Mouse (Mus musculus) c-Kit-negative CD71-positive TER-119-positive erythroid progenitor cells, embryonic 14.5 days (primary cell): ENCODE data around the gene Wipf1.

Source experiments
- DNase-seq: peaks from one replicate; pipeline ENCODE4 v3.0.0-alpha.2; 2013; ENCODE audit warnings: low read depth, low spot score

Gene Wipf1

DNA sequence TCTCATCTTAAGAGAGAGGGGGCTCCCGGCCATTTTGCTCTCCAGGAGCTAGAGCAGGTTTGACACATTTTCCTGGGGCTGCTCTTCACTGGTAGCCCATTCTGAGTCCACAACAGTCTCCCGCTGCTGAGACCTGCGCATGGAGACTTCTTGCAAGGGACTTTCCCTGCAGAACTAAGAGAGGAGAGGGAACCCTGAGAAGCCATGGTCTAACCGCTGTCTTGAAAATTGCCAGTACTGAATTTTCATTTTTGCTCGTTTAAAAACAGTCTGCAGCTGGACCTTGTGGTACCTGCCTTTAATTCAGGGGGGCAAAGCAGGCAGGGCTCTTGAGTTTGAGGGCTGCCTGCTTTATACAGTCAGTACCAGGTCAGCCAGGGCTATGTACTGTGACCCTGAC lies 60.5 kb downstream of the Wipf1 start:
- no peak for DNase-seq

DNA sequence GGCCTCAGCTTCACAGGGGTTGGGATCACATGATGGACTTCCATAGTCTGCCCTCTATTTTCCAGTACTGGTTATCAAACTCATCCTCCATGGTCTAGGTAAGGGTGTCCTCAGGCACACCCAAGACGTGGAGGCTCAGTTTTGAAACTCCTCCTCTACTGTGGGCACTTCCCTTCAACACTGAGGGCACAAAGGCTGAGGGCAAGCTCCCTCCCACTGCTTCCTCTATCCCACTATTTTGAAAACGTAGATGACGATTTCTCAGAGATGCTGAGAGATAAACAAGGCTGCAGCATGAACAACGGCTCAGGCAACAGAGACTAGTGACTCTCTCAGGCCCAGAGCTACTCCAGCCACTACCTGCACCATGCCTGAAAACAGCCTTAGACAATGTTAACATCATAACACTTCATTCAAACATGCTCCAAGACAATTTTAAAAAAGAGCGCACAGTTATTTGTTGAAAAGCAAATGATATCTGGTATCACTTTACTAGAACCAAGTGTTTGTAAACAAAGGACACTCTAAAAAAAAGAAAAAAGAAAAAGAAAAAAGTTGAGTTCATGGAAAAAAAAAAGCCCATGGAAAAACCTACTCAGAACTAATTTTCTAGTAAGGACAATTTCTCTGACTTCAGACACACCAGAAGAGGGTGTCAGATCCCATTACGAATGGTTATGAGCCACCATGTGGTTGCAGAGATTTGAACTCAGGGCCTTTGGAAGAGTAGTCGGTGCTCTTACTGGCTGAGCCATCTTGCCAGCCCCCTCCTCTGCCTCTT lies 62.3 kb downstream of the Wipf1 start:
- DNase-seq: no peak

DNA sequence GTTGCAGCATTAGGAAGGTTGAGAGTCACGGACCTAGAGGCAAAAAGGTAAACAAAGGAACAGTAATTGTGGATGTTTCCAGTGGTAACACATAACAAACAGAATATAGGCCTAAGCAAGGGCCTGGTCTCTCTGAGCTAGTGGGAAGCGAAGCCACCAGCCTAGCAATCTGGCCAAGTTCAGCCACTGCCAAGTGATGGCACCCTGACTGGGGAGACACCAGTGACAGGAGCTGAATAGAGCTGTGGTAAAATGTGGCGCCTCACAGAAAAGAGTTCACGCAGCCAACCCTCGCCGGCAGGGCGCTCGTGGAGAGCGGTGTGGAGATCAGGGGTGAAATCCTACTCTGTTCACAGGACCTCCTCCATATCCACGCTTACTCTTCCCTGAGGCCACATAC lies 63.1 kb downstream of the Wipf1 start:
- DNase-seq: no peak

DNA sequence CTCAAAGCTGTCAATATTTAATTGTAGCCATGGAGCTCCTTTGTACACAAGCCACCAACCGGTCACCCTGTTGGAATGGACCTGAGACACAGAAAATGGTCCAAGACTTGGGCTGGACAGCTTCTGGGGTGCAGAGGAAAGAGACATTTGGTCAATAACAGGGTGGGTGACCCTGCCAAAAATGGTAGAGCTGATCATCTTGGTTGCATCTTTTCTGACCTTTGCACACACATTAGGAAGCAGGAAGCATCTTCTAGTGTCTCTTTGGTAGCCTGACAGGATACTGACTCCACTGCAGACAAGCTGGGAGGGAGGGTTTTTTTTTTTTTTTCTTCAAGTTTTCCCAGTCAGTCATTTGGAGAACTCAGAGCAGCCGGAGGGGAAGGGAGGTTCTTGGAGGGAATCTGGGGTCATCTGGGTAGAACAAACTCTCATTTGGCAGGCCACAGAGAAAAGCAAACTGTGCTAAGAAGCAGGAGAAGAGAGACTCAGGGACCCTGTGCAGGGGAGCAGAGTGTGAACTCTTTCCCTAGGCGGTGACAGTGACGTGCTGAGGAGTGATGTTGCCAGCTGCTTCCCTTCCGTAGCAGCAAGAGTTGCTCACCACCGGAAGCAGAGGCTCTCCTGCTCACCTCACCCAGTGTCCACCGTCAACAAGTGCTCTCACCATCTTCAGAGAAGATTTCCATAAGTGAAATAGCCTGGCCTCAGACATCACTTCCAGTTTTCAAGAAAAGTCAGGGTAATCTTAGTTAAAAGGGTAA lies 65.9 kb downstream of the Wipf1 start:
- DNase-seq: no peak

DNA sequence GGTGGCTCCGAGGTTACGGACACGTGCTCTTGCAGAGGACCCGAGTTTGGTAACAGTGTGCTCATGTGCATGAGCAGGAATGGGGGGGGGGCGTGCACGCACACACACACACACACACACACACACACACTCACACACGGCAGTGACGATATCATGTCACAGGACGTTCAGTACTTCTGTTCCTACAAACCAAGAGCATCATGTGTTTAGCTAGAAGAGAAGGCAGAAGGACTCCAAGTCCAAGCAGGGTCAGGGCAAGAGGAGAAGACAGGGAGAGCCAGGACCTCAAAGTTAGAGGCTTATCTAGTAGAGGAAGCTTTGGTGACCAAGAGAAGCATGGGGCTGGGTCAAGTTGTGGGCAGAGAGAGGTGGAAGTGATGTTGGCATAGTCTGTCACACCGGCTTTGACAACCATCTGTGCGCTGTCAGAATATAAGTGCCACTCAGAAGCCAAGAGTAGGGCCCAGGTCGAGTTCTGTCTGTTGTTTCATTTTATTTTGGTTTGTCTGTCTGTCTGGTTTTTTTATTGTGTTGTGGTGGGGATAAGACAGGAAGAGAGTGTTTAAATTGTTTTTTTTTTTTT lies 66.7 kb downstream of the Wipf1 start:
- DNase-seq: no peak

DNA sequence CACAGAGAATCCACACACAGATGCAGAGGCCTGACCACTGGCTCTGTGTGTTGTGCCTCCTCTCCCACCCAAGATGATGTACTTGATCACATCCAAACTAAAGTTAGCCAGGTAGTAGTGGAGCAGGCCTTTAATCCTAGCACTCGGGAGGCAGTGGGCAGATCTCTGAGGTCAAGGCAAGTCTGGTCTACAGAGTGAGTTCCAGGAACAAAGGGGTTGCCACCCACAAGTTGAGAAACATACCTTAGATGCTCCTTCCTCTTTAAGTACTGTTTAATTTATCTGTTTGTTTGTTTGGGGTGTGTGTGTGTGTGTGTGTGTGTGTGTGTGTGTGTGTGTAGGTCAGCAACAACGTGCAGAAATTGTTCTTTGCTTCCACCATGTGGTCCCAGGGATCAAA lies 67.3 kb downstream of the Wipf1 start:
- DNase-seq: no peak

DNA sequence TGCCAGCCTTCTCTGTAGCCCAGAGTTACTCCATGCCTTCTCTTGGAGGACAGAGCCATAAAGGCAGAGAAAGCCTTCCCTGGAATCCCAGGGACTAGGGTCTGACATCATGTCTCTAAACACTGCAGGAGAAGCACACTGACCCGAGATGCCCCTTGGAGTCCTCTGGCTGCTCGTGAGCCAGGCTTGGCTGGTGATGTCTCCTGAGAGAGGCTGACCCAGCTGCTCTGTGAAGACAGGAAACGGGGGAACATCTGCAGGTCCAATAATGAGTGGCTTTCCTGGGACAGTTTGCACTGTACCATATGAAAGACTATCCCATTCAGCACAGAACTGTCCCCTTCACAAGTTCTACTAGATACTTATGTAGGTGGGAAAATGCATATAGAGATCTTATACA lies 69.4 kb downstream of the Wipf1 start:
- no peak for DNase-seq

DNA sequence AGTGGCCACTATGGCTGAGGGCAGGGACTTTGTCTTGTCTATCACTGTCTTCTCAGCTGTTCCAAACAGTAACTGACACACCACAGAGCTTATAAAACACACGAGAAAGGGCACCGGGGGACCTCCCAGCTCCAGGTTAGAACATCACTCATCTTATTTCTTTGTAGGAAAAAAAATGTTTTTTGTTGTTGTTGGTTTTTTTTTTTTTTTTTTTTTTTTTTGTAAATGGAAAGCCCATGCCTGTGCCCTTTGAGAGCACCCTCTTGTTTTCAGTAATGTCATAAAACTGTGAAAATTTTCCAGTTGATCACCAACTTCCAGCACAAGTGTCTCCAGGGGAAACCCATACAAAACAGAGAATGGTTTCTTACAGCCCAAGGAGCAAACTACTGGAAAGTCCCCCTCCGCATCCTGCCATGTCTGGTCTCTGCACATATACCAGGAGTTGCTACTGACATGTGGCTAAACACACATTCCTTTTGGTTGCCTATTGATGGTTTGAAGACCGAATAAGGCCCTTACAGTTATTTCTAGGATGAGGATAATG lies 69.9 kb downstream of the Wipf1 start:
- DNase-seq: no peak

DNA sequence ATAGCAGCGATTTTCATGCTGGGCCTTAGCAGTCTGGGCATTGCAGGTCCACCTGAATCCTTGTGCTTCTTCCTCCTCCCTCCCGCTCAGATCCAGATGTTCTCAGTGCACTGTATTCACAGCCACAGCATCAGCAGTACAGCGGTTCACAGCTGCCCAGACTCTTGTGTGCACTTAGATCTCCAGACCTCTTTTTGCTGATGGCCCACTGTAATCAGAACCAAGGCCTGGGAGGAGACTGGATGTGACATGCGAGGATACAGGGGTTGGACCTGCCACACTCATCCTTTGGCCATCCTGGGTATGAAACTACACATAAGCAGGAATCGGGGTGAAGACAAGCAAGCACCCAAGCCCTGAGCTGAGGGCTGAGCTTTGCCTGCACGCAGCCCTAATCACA lies 72.6 kb downstream of the Wipf1 start:
- DNase-seq: no peak

DNA sequence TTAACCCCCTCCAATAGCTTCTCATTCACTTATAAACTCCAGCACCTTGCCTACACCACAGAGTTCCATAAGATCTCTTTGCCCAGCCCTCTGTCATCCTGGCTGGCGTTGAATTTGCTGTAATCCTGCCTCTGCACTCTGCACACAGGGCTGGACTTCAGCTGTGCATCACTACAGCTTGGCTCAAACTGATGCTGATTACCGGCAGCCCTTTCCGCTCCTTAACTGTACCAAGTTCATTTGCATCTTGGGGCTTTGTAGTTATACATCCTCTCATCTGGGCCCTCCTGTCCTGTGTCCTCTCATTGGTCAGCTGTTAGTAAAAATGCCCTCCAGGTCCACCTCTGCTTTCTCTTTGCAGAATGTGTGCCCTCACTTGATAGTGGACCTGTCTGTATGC lies 73.4 kb downstream of the Wipf1 start:
- no peak for DNase-seq

DNA sequence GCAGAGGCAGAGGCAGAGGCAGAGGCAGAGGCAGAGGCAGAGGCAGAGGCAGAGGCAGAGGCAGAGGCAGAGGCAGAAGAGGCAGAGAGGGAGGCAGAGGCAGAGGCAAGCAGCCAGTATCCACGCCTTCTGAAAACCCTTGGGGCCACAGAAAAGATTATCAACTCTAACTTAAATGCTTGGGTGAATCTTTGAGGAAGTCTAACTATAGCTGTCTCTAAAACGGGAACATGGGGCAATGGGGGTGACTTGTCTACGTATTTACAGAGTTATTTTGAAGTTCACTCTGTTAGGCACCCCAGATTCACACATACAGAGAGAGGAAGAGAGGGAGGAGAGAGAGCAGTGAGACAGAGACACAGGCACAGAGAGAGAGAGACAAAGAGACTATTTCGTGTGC lies 74.0 kb downstream of the Wipf1 start:
- DNase-seq: no peak

DNA sequence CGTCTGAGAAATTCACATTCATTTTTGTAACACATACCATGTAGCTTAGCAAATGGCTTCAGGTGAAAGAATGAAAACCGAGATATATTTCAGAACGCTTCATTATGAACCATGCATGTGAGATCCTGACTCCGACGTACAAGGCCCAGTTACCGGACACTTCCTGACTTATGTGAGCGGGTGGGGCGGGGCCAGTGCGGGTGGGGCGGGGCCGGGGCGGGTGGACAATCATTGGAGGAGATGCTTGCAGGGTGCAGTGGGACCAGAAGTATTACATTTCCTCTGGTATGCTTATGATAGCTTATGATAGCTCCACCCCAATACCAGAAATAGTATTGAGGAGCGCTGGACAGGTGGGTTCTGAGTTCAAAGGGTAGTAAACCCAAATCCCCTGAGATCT lies 74.9 kb downstream of the Wipf1 start:
- DNase-seq: no peak

DNA sequence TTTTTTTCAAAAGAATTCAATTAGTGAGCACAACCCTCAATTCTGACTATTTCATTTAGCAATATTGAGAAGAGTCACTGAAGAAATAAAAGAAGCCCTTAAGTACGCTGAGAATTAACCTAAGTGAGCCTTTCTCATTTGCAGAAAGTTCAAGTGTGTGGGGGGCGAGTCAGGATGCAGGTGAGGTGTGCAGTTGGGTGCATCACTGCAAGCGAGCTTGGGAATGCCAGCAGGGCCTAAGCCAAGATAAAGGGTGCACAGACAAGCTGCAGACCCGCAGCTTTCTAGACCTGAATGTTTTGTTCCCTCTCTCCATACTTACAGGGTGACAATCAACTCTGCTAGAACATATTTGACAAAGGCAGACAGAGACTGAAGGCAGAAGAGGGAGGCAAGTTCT lies 75.3 kb downstream of the Wipf1 start:
- no peak for DNase-seq

DNA sequence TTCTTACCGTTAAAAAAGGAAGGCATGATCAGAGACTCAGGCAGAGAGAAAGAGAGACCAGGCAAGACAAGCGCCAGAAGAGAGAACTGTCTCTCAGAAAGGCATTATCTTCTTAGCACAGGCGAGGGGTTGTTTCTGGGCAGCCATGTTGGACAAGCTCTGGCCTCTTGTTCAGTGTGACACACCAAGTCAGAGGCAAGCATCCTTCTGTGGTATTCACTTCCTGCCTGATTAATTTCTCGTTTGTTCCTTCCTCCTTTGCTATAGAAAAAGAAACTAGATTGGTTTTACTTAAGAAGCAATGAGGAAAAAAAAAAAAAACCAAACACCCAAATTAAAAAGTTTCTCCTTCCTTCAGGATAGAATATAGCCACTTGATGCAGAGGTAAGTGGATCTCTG lies 75.8 kb downstream of the Wipf1 start:
- no peak for DNase-seq

DNA sequence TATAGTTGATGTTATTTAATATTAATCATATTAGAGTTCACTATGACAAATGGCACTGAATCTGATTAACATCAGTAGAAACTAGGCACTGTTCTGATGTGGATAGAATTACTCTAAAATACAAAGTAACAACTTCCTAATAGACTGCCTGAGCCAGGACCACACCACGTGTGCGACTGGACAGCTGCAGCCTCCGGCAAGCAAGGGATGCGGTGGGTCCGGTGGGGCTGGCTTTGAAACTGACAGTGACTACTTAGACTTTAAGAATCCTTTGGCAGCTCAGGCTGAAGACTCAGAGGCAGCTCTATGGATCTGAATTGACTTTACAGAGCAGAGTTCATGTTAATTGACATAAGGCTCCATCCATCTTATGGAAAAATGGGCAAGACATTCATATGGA lies 76.4 kb downstream of the Wipf1 start:
- DNase-seq: no peak

DNA sequence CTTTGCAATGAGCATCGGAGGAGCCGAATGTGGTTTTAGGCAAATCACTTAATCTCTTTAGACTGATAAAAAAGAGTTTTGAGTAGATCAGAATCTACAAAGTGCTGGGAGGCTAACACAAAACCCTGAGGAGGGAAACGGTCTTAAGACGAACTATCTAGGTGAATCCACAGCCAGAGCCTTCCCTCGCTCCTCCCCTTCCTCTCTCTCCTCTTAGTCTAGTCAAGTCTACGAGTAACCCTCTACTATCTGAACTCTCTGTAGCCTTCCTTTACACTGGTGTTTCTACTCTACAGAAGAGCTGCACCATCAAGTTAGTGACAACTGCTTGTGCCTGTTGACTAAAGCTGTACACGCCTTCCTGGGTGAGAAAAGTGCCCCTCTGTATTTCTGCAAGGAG lies 77.0 kb downstream of the Wipf1 start:
- no peak for DNase-seq

DNA sequence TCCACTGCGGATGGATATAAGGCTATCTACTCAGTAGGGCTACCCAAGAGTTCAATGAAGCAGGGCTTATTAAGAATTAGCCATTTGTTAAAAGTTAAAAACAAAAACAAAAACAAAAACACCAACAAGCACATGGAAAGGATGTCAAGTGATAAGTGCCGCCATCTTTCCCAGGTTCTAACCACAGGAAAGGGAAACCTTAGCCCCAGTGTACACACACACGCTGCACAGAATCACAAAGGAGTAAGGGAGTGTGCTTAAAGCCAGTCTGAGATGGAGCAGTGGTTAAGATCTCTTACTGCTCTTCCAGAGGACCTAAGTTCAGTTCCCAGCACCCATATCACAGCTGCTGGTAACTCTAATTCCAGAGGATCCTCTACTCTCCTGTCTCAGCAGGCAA lies 78.0 kb downstream of the Wipf1 start:
- DNase-seq: no peak

DNA sequence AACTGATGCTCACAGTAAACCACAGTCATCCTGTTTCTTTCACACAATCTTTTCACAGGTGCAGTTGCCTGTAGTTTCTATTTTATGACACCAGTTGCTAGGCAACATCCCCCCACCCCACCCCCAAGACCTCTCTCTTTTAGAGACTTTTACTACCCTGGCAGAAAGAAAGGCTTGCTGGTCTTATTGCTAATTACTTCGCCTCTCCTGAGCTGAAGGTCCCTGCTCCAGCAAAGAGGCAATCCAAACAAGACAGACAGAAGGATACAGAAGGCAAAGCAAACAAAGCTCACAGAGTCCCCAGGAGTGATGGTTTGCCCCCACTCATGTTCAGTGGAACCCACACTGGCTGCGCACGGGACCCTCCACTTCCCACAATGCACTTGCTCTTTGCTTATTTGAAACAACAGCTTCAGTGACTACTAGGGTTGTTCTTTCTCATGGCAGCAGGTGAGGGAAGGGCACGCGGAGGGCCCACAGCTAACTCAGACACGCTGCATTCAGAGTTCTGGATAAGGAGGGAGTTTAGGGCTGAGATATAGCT lies 79.3 kb downstream of the Wipf1 start:
- no peak for DNase-seq

DNA sequence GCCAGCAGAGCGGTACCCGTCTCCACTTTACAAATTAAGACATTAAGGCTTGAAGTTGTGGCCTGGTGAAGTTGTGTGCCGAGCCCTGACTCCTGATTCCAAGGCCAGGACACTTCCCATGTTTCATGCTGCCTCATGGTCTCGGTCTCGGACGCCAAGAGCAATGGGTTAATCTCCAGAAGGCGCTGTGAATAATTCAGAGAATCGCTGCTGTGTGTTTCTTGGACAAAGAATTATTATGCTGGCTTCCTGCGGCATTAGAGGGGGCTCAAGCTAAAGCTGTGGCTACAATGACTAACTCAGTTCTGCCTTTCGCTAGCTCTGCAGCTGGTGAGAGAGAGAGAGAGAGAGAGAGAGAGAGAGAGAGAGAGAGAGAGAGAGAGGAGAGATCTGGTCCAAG lies 85.5 kb downstream of the Wipf1 start:
- DNase-seq: no peak

DNA sequence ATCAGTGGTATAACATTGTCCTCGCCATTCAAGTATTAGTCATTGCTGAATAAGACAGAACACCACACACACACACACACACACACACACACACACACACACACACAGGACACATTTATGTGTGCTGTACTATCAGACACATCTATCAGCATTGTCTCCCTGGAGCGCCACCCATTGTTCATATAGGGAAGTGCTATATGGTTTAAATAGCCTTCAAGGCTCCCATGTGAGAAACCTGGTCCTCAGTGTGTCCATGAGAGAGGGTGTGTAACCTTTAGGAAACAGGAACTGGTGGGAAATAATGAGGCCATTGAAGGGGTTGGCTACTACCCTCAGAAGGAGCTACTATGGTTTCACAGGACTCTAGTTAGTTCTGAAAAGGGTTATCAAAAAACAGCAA lies 87.5 kb downstream of the Wipf1 start:
- DNase-seq: no peak

DNA sequence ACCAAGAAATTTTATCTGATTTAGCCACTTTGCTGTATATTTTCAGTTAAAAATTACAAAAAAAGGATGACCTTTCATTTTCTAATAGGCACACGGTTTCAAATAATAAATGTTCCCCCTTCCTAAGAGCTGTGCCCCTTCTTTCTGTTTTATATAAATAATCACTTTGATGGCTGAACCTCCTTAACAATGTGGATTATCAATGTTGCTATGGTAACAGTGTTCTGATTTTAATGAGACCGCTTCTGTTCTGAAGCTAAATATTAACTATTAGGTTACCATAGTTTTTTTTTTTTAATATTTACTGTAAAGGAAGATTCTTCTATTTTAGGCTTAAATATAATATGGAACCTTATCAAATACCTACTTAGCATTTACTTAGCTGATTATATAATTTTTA lies 89.2 kb downstream of the Wipf1 start:
- no peak for DNase-seq

DNA sequence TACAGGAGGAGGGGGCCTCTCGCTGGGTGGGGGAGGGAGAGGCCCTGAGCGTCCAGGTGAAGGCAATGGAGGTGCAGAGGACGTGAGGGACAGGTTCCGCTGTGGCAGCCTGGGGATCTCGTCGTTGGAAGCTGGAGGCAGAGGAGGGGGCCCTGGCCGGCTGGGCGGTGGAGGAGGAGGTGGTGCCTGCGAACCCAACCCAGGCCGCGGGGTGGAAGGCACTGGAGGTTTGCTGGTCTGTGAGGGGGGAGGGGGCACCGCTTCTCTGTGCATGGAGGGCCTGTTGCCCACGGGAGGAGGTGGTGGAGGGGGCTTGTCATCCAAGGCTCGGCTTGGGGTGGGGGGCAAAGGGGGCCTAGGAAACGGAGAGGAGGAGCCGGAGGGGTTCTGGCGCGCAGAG lies 92.6 kb downstream of the Wipf1 start:
- no peak for DNase-seq
